Mouse (Mus musculus): ENCODE results near the gene Mamstr.

GRCm38 (mm10) chr7:45689099-45689498 is 49.3 kb downstream of the Mamstr start:
- TF ChIP-seq CEBPB (IDR thresholded peaks at IDR 0.05; ENCODE audit: low read depth) (no peak), CTCF (IDR thresholded peaks at IDR 0.05; ENCODE audit: control insufficient read depth, insufficient read depth, insufficient read length) (no peak)
